Mouse (Mus musculus): ENCODE data around the gene Hs3st4. TPM values are rescaled to one million over a fixed set of nuclear protein-coding genes. Genes with fewer than 3 reads are reported as not detected.

The Hs3st4 gene
- polyA plus RNA-seq, 1 experiment = not detected

GRCm38 (mm10) chr7:123997266-123997665 is 14.6 kb downstream of the Hs3st4 start:
- no peak for TF ChIP-seq POLR2A (IDR thresholded peaks at IDR 0.05; ENCODE audit: borderline replicate concordance, low read depth, low read length)
- TF ChIP-seq CTCF (IDR thresholded peaks at IDR 0.05; ENCODE audit: low read depth, low read length) = no peak
- H3K27ac ChIP-seq (ENCODE audit: insufficient read depth, low read depth, low read length) = no peak overlapping the region

DNA sequence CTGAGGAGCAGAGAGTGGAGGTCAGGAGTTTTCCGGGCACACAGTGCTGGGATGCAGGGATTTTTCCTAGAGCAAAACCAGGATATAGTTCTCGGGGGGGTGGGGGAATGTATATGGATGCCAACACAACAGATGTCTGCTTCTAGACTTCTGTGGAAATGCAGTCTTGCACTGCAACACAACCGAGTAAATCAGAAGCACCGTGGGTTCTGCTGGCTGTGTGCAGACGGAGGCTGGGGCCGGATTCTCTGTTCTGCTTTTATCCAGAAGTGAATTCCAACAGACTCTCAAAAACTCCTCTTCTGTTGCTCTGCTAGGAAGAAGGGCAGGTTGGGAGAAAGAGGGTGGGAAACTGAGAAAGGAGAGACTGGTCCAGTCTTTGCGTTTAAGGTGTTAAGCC is 15.9 kb downstream of the Hs3st4 start:
- Histone ChIP-seq H3K27ac (ENCODE audit: insufficient read depth, low read depth, low read length) (no peak overlapping the region), H3K4me3 (ENCODE audit: insufficient read depth, low read length) (no peak overlapping the region), H3K4me1 (ENCODE audit: control insufficient read depth, insufficient read depth, low read length) (no peaks in the 10 kb centered on the region)
- no peak for TF ChIP-seq CTCF (IDR thresholded peaks at IDR 0.05; ENCODE audit: low read depth, low read length)

More at GRCm38 (mm10) chr7:123997266-123997665, 14.6 kb downstream of the Hs3st4 start:
- no peaks in the 10 kb centered on the region for H3K4me1 ChIP-seq (ENCODE audit: control insufficient read depth, insufficient read depth, low read length)
- no peak overlapping the region for H3K4me3 ChIP-seq (ENCODE audit: insufficient read depth, low read length)

GRCm38 (mm10) chr7:124026908-124027307 is 44.2 kb downstream of the Hs3st4 start:
- H3K27ac ChIP-seq (ENCODE audit: insufficient read depth, low read depth, low read length) = no peak overlapping the region
- TF ChIP-seq POLR2A (IDR thresholded peaks at IDR 0.05; ENCODE audit: borderline replicate concordance, low read depth, low read length) = no peak
- no peak for TF ChIP-seq CTCF (IDR thresholded peaks at IDR 0.05; ENCODE audit: low read depth, low read length)
- H3K4me3 ChIP-seq (ENCODE audit: insufficient read depth, low read length) = no peak overlapping the region
- no peaks in the 10 kb centered on the region for H3K4me1 ChIP-seq (ENCODE audit: control insufficient read depth, insufficient read depth, low read length)

- Histone ChIP-seq H3K4me1 (ENCODE audit: control insufficient read depth, insufficient read depth, low read length) (no peaks in the 10 kb centered on the region), H3K4me3 (ENCODE audit: insufficient read depth, low read length) (no peak overlapping the region), H3K27ac (ENCODE audit: insufficient read depth, low read depth, low read length) (no peak overlapping the region)
- no peak for TF ChIP-seq CTCF (IDR thresholded peaks at IDR 0.05; ENCODE audit: low read depth, low read length)
- no peak for TF ChIP-seq POLR2A (IDR thresholded peaks at IDR 0.05; ENCODE audit: borderline replicate concordance, low read depth, low read length)
These were observed 49.6 kb downstream of the Hs3st4 start for GRCm38 (mm10) chr7:124032236-124032635.

- H3K27ac ChIP-seq (ENCODE audit: insufficient read depth, low read depth, low read length) = no peak overlapping the region
- no peak overlapping the region for H3K4me3 ChIP-seq (ENCODE audit: insufficient read depth, low read length)
- TF ChIP-seq POLR2A (IDR thresholded peaks at IDR 0.05; ENCODE audit: borderline replicate concordance, low read depth, low read length) (no peak), CTCF (IDR thresholded peaks at IDR 0.05; ENCODE audit: low read depth, low read length) (no peak)
- H3K4me1 ChIP-seq (ENCODE audit: control insufficient read depth, insufficient read depth, low read length) = no peaks in the 10 kb centered on the region
These were observed 50.7 kb downstream of the Hs3st4 start for GRCm38 (mm10) chr7:124033332-124033731.

- H3K27ac ChIP-seq (ENCODE audit: insufficient read depth, low read depth, low read length) = no peak overlapping the region
- TF ChIP-seq POLR2A (IDR thresholded peaks at IDR 0.05; ENCODE audit: borderline replicate concordance, low read depth, low read length) = no peak
- H3K4me3 ChIP-seq (ENCODE audit: insufficient read depth, low read length) = no peak overlapping the region
- no peaks in the 10 kb centered on the region for H3K4me1 ChIP-seq (ENCODE audit: control insufficient read depth, insufficient read depth, low read length)
These were observed 54.6 kb downstream of the Hs3st4 start for GRCm38 (mm10) chr7:124037281-124037700.

DNA sequence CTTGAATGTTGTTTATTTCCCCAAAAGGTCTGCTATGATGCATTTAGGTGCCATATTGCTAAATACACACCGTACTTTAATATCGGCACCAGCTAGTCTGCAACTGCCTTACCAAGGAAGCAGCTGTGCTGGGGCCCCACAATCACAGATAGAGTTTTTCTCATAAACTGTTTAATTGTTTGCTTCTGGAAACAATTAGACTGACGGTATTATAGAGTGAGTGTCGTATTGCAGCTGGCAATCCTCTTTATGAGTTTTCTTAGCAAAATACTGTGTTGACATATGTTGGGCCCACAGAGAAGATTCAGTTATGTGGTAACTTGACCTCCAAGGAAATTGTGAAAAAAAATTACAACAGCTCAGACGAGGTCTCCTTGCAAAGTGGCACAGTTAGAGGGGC is 56.5 kb downstream of the Hs3st4 start:
- no peak for TF ChIP-seq CTCF (IDR thresholded peaks at IDR 0.05; ENCODE audit: low read depth, low read length)
- no peak for TF ChIP-seq POLR2A (IDR thresholded peaks at IDR 0.05; ENCODE audit: borderline replicate concordance, low read depth, low read length)
- no peaks in the 10 kb centered on the region for H3K4me1 ChIP-seq (ENCODE audit: control insufficient read depth, insufficient read depth, low read length)
- no peak overlapping the region for H3K4me3 ChIP-seq (ENCODE audit: insufficient read depth, low read length)
- no peak overlapping the region for H3K27ac ChIP-seq (ENCODE audit: insufficient read depth, low read depth, low read length)

DNA sequence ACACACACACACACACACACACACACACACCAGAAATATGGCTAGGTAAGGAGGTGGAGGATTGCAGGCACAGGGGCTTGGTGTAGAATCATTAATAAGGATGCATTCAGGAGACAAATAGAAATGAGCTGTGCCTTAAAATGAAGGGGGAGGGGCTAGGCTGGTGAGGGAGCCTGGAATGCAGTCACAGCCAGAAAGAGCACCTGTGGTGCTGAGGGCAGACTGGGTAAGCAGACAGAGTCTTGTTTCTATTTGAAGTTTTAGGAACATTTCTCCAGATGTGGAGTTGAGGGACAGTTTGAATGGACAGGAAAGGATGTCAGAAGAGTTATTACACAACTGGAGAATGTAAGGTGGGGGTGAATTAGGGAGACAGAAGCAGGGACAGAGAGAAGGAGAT is 64.7 kb downstream of the Hs3st4 start:
- TF ChIP-seq CTCF (IDR thresholded peaks at IDR 0.05; ENCODE audit: low read depth, low read length) (no peak), POLR2A (IDR thresholded peaks at IDR 0.05; ENCODE audit: borderline replicate concordance, low read depth, low read length) (no peak)
- Histone ChIP-seq H3K4me1 (ENCODE audit: control insufficient read depth, insufficient read depth, low read length) (no peaks in the 10 kb centered on the region), H3K4me3 (ENCODE audit: insufficient read depth, low read length) (no peak overlapping the region), H3K27ac (ENCODE audit: insufficient read depth, low read depth, low read length) (no peak overlapping the region)

- Histone ChIP-seq H3K27ac (ENCODE audit: insufficient read depth, low read depth, low read length) (no peak overlapping the region), H3K4me3 (ENCODE audit: insufficient read depth, low read length) (no peak overlapping the region), H3K4me1 (ENCODE audit: control insufficient read depth, insufficient read depth, low read length) (no peaks in the 10 kb centered on the region)
- TF ChIP-seq CTCF (IDR thresholded peaks at IDR 0.05; ENCODE audit: low read depth, low read length) (no peak), POLR2A (IDR thresholded peaks at IDR 0.05; ENCODE audit: borderline replicate concordance, low read depth, low read length) (no peak)
These were observed 66.3 kb downstream of the Hs3st4 start for GRCm38 (mm10) chr7:124048971-124049370.

DNA sequence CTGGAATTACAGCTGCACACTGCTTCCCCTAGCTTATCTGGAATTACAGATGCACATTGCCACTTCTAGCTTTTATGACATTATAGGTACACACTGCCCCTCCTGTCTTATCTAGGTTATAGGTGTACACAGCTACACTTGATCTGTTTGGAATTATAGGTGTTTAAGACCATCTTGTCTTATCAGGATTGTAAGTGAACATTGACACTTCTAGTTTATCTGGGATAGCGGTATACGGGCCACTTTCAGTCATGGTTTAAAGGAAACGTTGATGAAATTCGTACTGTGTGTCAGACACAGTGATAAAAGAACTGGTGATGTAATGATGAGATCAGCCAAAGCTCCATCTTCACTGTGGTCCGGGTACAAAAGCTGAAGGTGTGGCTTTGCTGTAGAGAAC is 67.8 kb downstream of the Hs3st4 start:
- no peaks in the 10 kb centered on the region for H3K4me1 ChIP-seq (ENCODE audit: control insufficient read depth, insufficient read depth, low read length)
- no peak overlapping the region for H3K27ac ChIP-seq (ENCODE audit: insufficient read depth, low read depth, low read length)
- TF ChIP-seq CTCF (IDR thresholded peaks at IDR 0.05; ENCODE audit: low read depth, low read length) (no peak), POLR2A (IDR thresholded peaks at IDR 0.05; ENCODE audit: borderline replicate concordance, low read depth, low read length) (no peak)

GRCm38 (mm10) chr7:124083741-124084140 is 101.1 kb downstream of the Hs3st4 start:
- TF ChIP-seq POLR2A (IDR thresholded peaks at IDR 0.05; ENCODE audit: borderline replicate concordance, low read depth, low read length) = no peak
- no peak for TF ChIP-seq CTCF (IDR thresholded peaks at IDR 0.05; ENCODE audit: low read depth, low read length)
- Histone ChIP-seq H3K4me1 (ENCODE audit: control insufficient read depth, insufficient read depth, low read length) (no peaks in the 10 kb centered on the region), H3K27ac (ENCODE audit: insufficient read depth, low read depth, low read length) (no peak overlapping the region), H3K4me3 (ENCODE audit: insufficient read depth, low read length) (no peak overlapping the region)

More for the DNA sequence above, 67.8 kb downstream of the Hs3st4 start:
- no peak overlapping the region for H3K4me3 ChIP-seq (ENCODE audit: insufficient read depth, low read length)
